Mouse (Mus musculus) c-Kit-positive CD71-positive TER-119-negative erythroid progenitor cells, embryonic 14.5 days (primary cell): Measurements from ENCODE around the gene Gstt2.
A peak's percentile ranks its signal among the peaks of the same experiment; 100 is the strongest.

ENCODE experiments used
- DNase-seq: peaks from one replicate; pipeline ENCODE4 v3.0.0-alpha.2; 2013; ENCODE audit warnings: low read depth

Gene Gstt2

DNA sequence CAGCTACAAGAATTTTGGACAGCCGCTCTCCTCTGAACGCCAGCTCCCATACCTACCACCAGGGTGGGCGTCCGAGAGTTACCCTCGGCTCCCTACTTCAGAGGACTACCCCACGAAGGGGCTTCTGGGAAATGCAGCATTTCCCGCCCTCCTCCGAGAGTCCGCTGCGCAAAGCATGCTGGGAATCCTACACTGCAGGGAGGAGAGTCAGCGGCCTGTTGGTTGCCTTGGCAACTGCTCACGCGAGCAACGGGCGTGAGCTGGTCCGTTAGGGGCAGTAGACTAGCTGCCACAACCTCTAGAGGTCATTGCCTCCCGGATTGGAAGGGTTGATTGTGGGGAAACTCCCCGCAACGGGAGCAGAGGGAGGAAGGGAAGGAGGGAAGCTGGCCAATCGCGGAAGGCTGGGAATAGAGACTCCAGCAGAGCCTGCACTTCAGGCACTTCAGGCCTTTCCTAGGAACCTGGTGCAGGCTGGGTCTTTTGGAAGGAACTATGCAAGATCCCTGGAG, at the start of gene Gstt2:
Gene Gstt2, minus strand, starts transcription at position 177 of the 512 bp plus-strand sequence.
- peak; percentile 90 for DNase-seq

DNA sequence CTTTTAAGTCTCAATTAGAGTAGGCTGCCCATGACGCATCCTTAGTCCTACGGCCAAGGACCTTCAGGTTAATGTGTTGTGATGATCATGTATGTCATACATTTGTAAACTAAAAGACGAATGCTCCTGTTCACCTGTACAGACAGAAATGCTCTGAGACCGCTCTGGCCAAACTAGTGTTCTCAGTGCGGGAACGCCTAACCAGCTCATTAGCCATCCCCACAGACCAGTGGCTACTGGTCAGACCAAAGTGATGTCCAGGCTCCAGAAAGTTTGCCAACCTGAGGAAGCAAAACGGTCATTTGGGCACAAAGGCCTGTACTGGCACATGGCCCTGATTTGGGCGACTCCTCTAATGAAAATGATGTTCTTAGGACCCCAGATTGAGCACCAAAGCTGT, 47.5 kb upstream of the Gstt2 start:
- DNase-seq, result no peak

DNA sequence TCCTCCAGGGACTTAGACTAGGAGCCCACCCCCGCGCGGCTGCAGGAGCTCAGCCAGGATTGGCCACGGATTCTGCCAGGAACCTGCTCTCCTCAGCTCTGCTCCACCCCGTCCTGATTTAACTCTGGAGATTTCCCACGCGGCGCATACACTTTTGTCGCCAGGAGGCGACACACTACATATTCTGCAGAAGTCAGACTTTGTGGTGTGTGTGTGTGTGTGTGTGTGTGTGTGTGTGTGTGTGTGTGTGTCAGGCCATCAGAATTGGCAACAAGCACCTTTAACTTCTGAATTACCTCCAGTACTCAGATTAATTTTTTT, 46.0 kb upstream of the Gstt2 start:
- DNase-seq, result no peak

DNA sequence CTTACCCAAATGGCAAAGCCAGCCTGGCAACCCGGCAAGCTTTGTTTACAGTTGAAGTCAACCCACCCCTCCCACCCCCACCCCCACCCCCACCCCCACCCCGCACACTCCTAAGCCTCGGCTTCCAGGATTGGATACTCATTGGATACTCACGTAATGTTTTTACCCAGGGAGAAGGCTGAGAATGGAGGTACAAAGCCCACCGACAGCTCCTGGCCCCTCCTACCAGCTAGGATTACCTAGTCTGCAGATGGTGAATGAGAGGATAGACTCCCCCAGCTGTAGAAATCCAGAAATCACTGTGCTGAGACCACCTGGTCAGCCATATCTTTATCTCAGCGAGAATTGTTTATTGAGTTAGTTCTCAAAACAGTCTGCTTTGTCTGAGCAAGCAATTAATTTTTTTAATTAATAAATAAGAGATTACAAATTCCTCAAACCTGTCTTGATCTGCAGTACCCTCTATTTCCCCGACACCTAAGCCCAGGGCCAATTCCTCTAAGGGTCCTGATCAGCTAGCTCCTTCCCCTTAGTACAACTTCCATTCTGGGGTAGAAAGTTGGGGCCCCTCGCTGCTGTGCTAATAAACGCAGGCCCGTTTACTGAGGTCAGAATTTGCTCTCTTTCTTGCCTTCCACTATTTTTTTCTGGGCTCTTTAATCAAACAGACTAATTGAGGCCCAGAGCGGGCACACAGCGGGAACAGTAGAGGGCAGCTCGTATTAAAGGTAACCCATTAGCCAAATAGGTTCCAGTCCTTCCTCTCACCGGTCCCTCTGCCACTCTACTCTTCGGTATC, 45.4 kb upstream of the Gstt2 start:
- no peak for DNase-seq

DNA sequence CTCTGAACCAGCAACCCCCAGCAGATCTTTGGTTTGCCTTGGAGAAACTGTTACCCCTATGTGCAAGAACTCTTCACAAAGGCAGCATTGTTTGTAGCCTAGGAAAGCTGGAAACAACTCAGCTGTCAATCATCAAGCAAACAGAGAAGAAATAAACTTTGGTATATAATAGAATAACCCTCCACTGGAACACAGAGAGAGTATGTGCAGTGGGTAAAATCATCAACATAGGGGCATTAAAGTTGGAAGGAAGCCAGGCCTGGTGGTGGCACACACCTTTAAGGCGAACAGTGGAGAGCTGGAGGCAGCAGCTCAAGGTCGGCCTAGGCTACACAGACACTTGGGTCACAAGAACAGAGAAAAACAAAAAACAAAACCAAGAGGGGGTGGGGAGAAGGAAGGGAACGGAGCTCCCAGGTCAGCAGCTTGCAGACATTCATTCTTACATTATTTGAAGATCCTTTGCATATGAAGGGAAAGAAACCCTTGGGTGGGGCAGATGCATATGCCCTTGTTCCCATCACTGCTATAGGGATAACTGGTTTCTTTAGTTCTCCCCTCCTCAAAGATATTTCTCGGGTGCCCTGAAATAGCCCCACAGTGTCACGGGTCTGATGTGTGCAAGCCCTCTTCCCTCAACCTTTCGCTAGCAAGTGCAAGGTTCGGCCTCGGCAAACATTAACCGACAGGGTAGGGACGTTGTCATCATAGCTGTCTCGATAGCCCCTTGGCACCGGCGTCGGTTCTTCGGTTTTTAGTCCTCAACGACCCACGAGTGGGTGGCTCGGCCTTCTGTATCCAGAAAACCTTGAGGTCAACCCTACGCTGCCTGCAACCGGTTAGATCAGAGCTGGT, 44.6 kb upstream of the Gstt2 start:
- no peak for DNase-seq

DNA sequence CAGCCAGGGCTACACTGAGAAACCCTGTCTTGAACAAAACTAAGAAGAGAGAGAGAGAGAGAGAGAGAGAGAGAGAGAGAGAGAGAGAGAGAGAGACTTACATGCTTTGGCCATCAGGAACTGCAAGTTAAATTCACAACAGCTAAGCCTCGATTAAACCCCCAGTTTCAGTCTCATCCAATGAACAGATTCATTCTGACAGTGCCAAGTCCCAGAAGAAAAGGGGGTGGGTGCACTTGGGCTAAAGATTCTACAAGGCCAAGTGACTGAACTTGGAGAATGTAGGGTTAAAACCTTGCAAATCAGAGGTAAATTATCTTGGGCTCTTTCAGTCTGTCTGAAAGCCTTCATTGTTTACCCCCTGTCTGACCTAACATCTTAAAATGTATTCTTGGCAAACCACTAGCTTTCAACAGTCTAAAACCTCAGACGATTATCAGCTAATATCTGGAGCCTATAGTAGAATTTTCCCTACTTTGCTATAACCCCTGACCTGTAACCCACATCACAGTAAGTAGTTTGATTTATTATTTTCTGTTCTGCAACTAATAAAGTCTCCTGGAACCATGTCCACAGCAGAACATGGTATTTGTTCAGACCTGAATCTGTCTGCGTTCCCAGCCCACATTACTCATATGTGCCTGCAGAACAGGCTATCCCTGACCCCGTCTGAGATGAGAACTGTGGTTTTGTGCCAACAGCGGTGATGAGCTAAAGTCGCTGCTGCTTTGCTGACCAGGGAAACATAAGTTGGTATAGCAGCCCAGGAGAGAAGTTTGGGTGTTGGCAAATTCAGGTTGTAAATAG, 43.8 kb upstream of the Gstt2 start:
- no peak for DNase-seq

DNA sequence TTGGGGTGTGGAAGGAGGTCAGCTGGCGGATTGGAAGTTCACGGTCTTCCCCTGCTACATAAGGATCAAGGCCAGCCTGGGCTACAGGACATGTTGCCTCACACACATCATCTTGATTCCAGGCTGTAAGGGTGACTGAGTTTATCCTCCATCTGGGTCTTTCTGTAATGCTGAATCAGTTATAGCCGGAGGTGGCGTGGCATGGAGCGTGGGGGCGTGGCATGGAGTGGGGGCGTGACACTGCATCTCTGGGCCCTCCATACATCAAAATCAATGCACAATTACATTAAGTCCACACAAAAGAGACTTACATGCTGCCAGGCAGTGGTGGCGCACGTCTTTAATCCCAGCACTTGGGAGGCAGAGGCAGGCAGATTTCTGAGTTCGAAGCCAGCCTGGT, 43.1 kb upstream of the Gstt2 start:
- no peak for DNase-seq

DNA sequence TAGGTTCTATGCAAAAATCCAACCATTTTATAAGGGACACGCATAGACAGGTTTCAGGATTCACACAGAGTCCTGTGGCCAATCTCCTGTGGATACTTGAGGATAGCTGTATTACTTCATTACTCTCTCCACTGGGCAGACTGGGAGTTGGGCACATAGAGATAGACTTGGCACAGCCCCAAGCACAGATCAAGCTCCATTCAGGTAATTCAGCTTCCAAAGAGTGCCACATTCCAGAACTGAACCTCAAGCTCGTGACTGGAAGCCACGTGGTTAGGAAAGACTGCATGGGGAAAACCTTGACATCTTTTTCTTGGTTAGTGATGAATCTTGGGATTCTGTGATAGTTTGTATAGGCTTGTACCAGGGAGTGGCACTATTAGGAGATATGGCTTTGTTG, 41.6 kb upstream of the Gstt2 start:
- no peak for DNase-seq

DNA sequence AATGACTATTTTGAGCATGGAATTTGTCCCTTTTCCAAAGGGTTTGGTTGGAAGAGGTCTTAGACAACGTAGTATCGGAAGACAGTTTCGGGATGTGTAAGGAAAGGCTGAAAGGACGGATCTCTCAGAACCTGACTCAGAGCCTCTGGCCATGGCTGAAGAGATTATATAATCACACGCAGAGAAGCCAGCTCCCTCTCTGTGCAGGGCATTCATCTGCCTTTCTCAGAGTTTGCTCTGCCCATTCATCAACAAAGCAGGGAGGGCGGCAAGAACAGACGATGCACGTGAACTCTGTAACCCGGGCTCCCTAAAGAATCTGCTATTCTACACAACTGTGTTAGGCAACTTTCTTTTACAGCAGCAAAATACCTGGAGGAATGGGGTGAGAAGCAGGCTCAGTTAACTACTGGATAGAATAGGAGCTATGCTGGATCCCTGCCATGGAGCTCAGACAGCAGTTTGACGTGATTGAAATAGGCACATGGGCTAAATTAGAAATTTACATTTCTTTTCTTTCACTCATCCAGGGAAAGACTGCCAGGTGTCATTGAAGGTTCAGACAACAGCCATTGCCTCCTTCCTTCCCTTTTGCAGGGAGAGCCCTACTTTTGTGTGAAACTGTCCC, 36.4 kb upstream of the Gstt2 start:
- no peak for DNase-seq

DNA sequence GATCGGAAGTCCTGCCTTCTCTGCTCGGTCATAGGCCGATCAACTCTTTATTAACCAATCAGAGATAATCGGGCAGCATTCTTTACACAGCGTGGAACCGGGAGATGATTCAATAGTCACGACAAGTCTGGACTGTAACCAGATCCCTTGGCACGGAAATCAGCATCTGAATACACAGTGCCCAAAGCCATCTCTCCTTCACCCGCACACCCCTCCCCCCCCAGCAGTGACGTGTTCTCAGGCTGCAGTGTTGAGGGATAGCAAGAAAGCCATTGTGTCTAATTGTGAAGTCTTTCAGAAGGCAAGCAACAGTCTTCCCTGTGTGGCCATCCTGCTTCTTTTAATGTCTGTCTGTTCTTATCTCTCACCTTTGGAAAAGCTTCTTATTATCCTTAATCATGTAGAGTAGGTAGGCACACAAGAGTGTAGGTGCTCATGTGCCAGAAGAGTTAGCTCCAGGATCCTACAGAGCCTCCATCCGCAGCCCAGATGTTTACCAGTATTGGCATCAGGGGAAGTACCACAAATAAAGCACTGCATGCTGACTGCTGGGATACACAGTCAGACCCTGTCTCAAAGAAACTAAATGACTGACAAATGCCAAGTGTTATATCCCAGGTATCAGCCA, 35.8 kb upstream of the Gstt2 start:
- no peak for DNase-seq

DNA sequence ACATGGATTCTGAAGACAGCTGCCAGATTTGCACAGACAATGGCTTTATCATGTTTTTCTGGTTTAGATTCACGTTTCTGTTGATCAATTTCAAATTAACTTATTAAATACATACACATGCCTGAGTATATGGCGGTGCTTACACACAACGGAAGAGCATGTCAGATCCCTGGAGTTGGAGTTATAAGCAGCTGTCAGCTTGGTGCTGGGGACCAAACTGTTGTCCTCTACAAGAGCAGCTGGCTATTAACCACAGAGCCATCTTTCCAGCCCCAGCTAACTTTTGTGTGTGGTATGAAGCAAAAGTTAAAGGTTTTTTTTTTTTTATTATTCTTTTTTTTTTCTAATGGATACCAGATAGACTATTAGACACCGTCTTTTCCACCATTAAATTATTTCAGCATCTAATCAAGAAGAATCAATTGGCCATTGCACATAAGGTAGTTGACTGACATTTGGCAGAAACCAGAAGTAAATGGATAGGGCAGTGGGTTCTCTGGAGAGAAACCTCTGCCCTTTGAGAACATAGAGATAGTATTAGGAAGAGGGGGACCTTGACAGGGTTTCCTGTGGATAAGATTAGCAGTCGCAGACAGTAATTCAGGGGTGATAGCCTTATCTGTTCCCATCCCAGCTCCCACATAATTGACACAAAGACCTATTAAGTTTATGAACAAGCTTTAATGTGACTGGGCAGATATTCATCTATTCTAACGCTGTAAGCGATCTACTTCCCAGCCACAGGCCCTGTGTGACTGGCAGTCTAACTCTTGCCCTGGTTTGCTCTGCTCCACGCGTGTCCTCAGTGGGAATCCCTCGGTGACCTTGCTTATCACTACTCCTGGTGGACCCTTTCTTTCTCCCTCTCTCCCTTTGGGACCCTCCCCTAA, 35.0 kb upstream of the Gstt2 start:
- DNase-seq, result no peak

DNA sequence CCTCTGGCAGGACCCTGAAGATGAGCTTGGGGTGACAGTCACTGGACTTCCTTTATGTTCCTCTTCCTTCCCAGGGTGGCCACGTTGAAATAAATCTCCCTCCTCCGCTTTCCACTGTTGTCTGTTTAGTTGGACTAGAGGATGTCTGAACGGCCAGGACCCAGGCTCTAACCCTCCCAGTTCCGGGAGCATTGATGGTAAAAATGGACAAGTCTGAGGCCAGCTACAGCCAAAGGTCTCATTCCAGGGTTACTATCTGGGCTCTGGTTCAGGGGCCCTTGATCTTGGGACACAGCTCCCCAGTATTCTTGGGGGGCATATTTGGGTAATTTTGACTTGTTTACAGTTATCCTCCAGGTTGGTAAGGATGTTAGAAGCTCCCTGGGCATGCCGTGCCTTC, 24.4 kb upstream of the Gstt2 start:
- DNase-seq, result no peak

DNA sequence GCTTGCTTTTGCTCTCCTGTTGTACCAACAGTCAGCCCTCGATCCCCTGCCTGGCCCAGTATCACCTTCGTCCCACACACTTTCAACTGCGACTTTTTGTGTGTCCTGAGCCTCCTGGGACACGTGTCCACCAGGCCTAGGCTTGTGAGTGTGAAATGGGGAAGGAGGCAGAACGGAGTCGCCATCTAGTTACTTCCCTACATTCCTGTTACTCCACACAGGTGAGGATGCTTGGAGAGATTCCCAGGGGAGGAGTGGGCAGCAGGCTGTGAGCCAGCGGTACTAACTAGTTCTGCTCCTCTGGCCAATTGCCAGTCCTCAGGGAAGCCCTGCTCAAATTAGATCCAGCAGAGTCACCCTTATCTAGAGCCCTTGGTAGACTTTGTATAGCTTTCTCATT, 23.5 kb upstream of the Gstt2 start:
- no peak for DNase-seq

DNA sequence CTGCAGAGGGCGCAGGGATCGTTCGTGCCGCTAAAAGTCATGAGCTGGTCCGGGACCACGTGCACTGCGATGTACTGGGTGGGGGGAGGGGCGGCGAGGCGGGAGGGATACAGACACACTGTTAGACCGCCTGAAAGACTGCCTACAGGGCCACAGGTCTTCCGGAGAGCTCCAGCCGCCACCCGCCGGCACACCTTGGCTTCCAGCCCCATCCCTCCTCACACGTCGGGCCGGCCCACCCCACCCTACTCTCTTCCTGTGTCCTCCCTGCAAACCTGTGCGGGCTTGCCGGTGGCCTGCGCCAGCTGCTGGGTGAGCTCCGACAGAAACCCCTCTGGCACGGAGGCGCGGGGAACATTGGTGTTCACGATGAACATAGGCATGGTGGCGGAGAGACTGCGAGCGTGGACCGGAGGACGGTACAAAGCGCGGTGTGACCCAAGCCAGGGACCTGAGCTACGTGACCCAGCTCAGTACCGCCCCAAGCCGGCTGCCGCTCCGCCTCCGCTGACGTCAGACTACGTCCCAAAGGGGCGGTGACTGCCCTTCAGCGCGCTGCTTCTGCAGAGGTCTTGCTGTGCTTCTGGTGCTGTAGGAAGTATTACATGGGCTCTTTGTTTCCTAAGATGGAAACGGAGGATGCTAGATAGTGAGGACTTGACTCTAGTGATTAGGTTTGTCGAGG, 22.7 kb upstream of the Gstt2 start, which contains the start of gene Mif:
Gene Mif, minus strand, starts transcription at position 455 of the 685 bp plus-strand sequence.
- peak; percentile 80 for DNase-seq

DNA sequence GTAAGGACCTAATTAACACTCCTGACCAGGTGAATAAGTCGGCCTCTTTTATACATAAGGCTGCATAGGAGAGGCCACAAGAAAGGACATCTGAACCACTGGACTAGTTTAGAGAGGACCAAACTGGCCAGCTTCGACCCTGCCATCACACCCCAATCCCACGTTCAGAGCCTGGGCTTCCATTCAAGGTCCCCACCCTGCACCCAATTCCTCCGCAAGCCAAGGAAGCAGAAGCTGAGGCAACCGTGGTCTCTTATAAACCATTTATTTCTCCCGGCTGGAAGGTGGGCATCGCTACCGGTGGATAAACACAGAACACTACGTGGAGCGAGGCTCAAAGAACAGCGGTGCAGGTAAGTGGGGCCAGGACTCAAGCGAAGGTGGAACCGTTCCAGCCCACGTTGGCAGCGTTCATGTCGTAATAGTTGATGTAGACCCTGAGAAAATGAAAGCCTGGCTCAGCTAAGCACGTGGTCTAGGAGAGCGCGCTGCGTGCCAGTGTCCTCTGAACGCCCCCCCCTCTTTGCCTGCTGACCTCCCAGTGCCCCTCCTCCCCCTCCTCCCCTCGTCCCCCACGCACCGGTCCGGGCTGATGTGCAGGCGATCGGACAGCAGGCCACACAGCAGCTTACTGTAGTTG, 22.0 kb upstream of the Gstt2 start:
- DNase-seq, result no peak

DNA sequence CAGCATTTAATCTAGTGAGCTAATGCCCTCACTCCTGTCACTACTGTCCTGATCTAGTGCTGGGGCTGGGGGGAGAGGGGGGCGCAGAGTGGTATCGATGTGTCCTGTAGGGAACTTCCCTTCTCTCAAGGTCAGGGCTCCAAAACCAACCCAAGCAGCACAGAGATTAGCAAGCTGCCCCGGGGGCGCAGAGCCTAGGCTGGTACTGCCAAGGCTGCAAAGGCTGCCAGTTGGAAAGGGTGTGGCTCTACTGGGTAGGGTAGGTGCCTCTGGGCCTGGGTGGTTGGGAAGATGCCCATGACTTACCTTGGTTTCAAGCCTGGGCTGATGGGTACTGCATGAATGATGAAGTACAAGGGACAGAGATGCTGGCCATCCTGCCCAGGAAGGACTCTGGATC, 20.4 kb upstream of the Gstt2 start:
- DNase-seq, result no peak

DNA sequence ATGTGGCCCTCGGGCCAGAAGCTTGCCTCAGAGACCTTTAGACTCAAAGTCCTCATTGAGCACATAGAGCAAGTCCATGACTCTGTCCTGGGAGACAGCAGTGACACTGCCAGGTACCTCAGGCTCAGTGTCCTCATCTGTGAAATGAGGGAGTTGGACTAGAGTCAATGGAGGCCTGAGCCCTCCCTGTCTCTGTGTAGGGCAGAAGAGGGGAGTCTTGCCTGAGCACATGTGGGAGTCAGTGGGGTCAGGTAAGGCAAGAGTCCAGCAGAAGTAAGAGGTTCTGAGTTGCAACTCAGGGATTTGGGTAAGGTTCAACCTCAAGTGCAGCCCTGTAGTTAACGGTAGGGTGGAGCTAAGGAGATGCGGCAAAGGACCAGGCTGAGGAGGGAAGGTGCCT, 19.8 kb upstream of the Gstt2 start:
- DNase-seq, result no peak

DNA sequence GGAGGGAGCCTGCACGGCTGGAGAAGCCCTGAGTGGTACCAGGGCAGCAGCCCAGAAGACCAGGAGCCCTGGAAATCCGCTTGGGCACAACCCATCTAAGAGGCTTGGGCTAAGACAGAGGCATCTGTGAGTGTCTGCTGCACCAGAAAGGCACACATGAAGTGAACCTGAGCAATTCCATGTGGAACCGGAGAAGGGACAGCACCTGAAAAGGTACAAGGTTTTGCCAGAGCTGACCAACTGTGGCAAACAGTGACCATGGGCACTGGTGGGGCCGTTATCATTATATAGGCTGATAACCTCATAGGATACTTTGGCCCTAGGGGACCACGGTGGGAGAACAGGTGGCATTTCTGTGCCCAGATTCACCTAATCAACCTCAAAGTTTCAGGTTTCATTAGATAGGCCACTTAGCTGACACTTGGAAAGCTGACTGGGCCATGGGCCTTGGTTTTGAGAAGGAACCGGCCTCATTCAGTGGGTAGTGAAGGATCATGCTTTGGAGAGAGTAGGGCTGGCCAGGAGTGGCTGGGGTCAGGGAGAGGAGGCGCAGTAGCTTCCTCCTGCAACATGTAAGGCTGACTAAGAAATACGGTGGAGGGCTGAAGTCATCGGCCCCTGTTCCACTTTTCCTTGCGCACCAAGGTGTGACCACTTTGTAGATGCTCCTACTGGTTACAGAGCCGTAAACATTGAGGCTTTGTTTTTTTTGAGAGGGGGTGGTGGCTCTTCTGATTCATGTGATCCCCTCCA, 19.1 kb upstream of the Gstt2 start:
- DNase-seq, result no peak
